Mouse (Mus musculus) heart, embryonic 15.5 days (tissue): ENCODE measurements around the gene Irf3. TPM values are rescaled to one million over a fixed set of nuclear protein-coding genes. Genes with fewer than 3 reads are reported as not detected.

Experiments used
- microRNA-seq: library from miRNA; unstranded; fragments of <30 nt; microRNA quantifications from one replicate; pipeline ENCODE4, GENCODE M21; 2016
- polyA plus RNA-seq: library from polyadenylated mRNA; unstranded; fragments of >200 nt; fragmentation: Nextera tagmentation; extraction: Ambion mirVana; gene quantifications from 2 replicates; pipeline ENCODE4 v1.2.1, GENCODE M21; 2015

Irf3 gene
- polyA plus RNA-seq, 1 experiment from 2014 or later, result 61.6 TPM

Small RNA genes within 50 kb of the gene (microRNA-seq; reads per million reads assigned to microRNA genes)
- not detected for gene Mir7054

Other genes starting within 250 kb of the Irf3 start
- 32.7 and 34.0 TPM in 2 replicates for gene Vrk3, start 249.2 kb upstream of the Irf3 start, polyA plus RNA-seq
- 0.47 and 0.58 TPM in 2 replicates for gene Zfp473, start 246.6 kb upstream of the Irf3 start, polyA plus RNA-seq
- 57.2 and 77.3 TPM in 2 replicates for gene Nup62, start 181.6 kb upstream of the Irf3 start, polyA plus RNA-seq
- gene Il4i1, start 181.3 kb upstream of the Irf3 start, polyA plus RNA-seq, result 1.1 and 3.2 TPM in 2 replicates
- gene Atf5, start 181.0 kb upstream of the Irf3 start, polyA plus RNA-seq, result 2.5 TPM in 2 replicates
- 91.7 and 97.8 TPM in 2 replicates for gene Akt1s1, start 148.7 kb upstream of the Irf3 start, polyA plus RNA-seq
- 53.2 and 63.4 TPM in 2 replicates for gene Tbc1d17, start 148.6 kb upstream of the Irf3 start, polyA plus RNA-seq
- 22.4 and 28.7 TPM in 2 replicates for gene Pnkp, start 140.5 kb upstream of the Irf3 start, polyA plus RNA-seq
- gene Ptov1, start 127.9 kb upstream of the Irf3 start, polyA plus RNA-seq, result 206 and 273 TPM in 2 replicates
- 72.9 and 93.9 TPM in 2 replicates for gene Med25, start 104.9 kb upstream of the Irf3 start, polyA plus RNA-seq
- gene Fuz, start 101.6 kb upstream of the Irf3 start, polyA plus RNA-seq, result 11.9 and 16.3 TPM in 2 replicates
- gene Ap2a1, start 68.2 kb upstream of the Irf3 start, polyA plus RNA-seq, result 51.9 and 57.4 TPM in 2 replicates
- 0.13 and 0.27 TPM in 2 replicates for gene Tsks, start 54.4 kb upstream of the Irf3 start, polyA plus RNA-seq
- 9.0 and 12.2 TPM in 2 replicates for gene Cpt1c, start 22.8 kb upstream of the Irf3 start, polyA plus RNA-seq
- 315 and 356 TPM in 2 replicates for gene Prmt1, start 11.1 kb upstream of the Irf3 start, polyA plus RNA-seq
- gene Bcl2l12, start 1.1 kb downstream of the Irf3 start, polyA plus RNA-seq, result 34.5 and 35.4 TPM in 2 replicates
- 25.1 and 32.5 TPM in 2 replicates for gene Scaf1, start 18.7 kb downstream of the Irf3 start, polyA plus RNA-seq
- 76.4 and 80.8 TPM in 2 replicates for gene Rras, start 20.3 kb downstream of the Irf3 start, polyA plus RNA-seq
- 5.0 and 7.6 TPM in 2 replicates for gene Prr12, start 55.2 kb downstream of the Irf3 start, polyA plus RNA-seq
- gene Nosip, start 64.8 kb downstream of the Irf3 start, polyA plus RNA-seq, result 42.4 and 54.8 TPM in 2 replicates
- gene Prrg2, start 65.0 kb downstream of the Irf3 start, polyA plus RNA-seq, result 12.9 and 15.9 TPM in 2 replicates
- gene Rcn3, start 94.6 kb downstream of the Irf3 start, polyA plus RNA-seq, result 223 and 285 TPM in 2 replicates
- gene Fcgrt, start 106.2 kb downstream of the Irf3 start, polyA plus RNA-seq, result 52.5 and 62.7 TPM in 2 replicates
- gene Rps11, start 126.8 kb downstream of the Irf3 start, polyA plus RNA-seq, result 794 and 808 TPM in 2 replicates
- 697 and 762 TPM in 2 replicates for gene Rpl13a, start 131.1 kb downstream of the Irf3 start, polyA plus RNA-seq
- 0.22 TPM in 1 of 2 replicates, not detected in the other for gene Gm45713, start 138.6 kb downstream of the Irf3 start, polyA plus RNA-seq
- 1.5 and 2.2 TPM in 2 replicates for gene Flt3l, start 138.8 kb downstream of the Irf3 start, polyA plus RNA-seq
- gene Pih1d1, start 156.7 kb downstream of the Irf3 start, polyA plus RNA-seq, result 76.5 and 77.3 TPM in 2 replicates
- gene Aldh16a1, start 156.9 kb downstream of the Irf3 start, polyA plus RNA-seq, result 26.4 and 40.4 TPM in 2 replicates
- 2.7 and 3.5 TPM in 2 replicates for gene Slc17a7, start 166.3 kb downstream of the Irf3 start, polyA plus RNA-seq
- 0.10 TPM in 1 of 2 replicates, not detected in the other for gene Gfy, start 181.9 kb downstream of the Irf3 start, polyA plus RNA-seq
- gene Pth2, start 183.3 kb downstream of the Irf3 start, polyA plus RNA-seq, result not detected in 2 replicates
- gene Ccdc155, start 207.2 kb downstream of the Irf3 start, polyA plus RNA-seq, result 0.53 and 0.80 TPM in 2 replicates
- gene Dkkl1, start 214.5 kb downstream of the Irf3 start, polyA plus RNA-seq, result 0.90 and 1.2 TPM in 2 replicates
- 89.0 and 106 TPM in 2 replicates for gene Tead2, start 218.1 kb downstream of the Irf3 start, polyA plus RNA-seq
- 2.4 and 8.3 TPM in 2 replicates for gene Cd37, start 241.5 kb downstream of the Irf3 start, polyA plus RNA-seq
- gene Slc6a16, start 243.4 kb downstream of the Irf3 start, polyA plus RNA-seq, result 0.11 and 0.18 TPM in 2 replicates